Mouse (Mus musculus) hindbrain, embryonic 16.5 days (tissue): ENCODE results near the gene Tectb. TPM values are rescaled to one million over a fixed set of nuclear protein-coding genes. Genes with fewer than 3 reads are reported as not detected.

Experiments used
- ATAC-seq: fragments of 200-750 bp; cut with Nextera tagmentation; 2 replicates; pipeline ENCODE4 v1.8.0; 2017; ENCODE audit warnings: moderate TSS enrichment, moderate library complexity
- H3K27ac ChIP-seq: fragments of 300-500 bp; sonication (generic); 2 replicates; pipeline ENCODE4 v1.5.1; 2014; ENCODE audit warnings: low read depth, mild to moderate bottlenecking, control low read depth, low read length, moderate library complexity
- H3K27me3 ChIP-seq: fragments of 300-500 bp; sonication (generic); replicated peaks from 2 replicates; pipeline ENCODE4 v1.6.1; 2014; ENCODE audit warnings: low read length; ENCODE audit not compliant: control insufficient read depth, insufficient read depth
- H3K36me3 ChIP-seq: fragments of 300-500 bp; sonication (generic); 2 replicates; pipeline ENCODE4 v1.6.1; 2014; ENCODE audit warnings: mild to moderate bottlenecking, low read length, moderate library complexity, mixed read lengths; ENCODE audit not compliant: control insufficient read depth, insufficient read depth
- H3K4me1 ChIP-seq: fragments of 300-500 bp; sonication (generic); 2 replicates; pipeline ENCODE4 v1.6.1; 2014; ENCODE audit warnings: low read depth, low read length; ENCODE audit not compliant: control insufficient read depth, insufficient read depth
- H3K4me2 ChIP-seq: fragments of 300-500 bp; sonication (generic); 2 replicates; pipeline ENCODE4 v1.6.1; 2014; ENCODE audit warnings: mild to moderate bottlenecking, low read length, control low read depth, moderate library complexity
- H3K4me3 ChIP-seq: fragments of 300-500 bp; sonication (generic); 2 replicates; pipeline ENCODE4 v1.5.1; 2014; ENCODE audit warnings: mild to moderate bottlenecking, low read length, control low read depth, moderate library complexity
- H3K9ac ChIP-seq: fragments of 300-500 bp; sonication (generic); 2 replicates; pipeline ENCODE4 v1.6.1; 2014; ENCODE audit warnings: low read depth, mild to moderate bottlenecking, control low read depth, low read length, moderate library complexity
- H3K9me3 ChIP-seq: fragments of 300-500 bp; sonication (generic); 2 replicates; pipeline ENCODE4 v1.6.1; 2014; ENCODE audit warnings: mild to moderate bottlenecking, low read length, moderate library complexity; ENCODE audit not compliant: control insufficient read depth
- WGBS: fragments of 180-500 bp; shearing (Covaris S2); extraction: QIAGEN DNeasy Blood & Tissue Kit; methylation state at CpG from one replicate; pipeline ENCODE4 v1.1.7; 2014; 5-methylcytosine and 5-hydroxymethylcytosine counted together
- polyA plus RNA-seq: library from polyadenylated mRNA; unstranded; fragments of >200 nt; fragmentation: Nextera tagmentation; extraction: Ambion mirVana; gene quantifications from 2 replicates; pipeline ENCODE4 v1.2.1, GENCODE M21; 2015

The Tectb gene
- polyA plus RNA-seq, 1 experiment from 2014 or later, result not detected

- no peak for ATAC-seq
- H3K4me3 ChIP-seq, result no peak overlapping the region
- no peak overlapping the region for H3K4me2 ChIP-seq
- WGBS, result 78% methylated on average over 4 of the region's 4 CpGs
- H3K9ac ChIP-seq, result no peak overlapping the region
- H3K27ac ChIP-seq, result no peak overlapping the region
- no peaks in the 10 kb centered on the region for H3K4me1 ChIP-seq
- no peaks in the 10 kb centered on the region for H3K9me3 ChIP-seq
- no peaks in the 10 kb centered on the region for H3K27me3 ChIP-seq
- no peaks in the 10 kb centered on the region for H3K36me3 ChIP-seq
Measured at GRCm38 (mm10) chr19:55208654-55209053, 28.1 kb downstream of the Tectb start.

DNA sequence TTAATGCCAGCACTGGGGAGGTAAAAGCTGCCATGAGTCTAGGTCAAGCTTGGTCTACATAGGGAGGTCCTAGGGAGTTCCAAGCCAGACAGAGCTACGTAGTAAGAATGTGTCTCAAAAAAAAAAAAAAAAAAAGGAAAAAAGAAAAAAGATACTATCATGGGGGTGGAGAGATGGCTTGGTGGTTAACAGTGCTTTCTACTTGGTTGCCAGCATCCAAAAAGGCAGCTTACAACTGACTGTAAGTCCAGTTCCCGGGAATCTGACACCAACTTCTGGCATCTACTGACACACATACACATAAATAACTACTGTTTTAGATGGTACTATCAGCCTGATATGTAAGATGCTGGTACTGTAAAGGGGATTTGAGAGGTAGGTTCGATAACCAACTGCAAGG, 28.6 kb downstream of the Tectb start:
- H3K4me1 ChIP-seq, result no peaks in the 10 kb centered on the region
- no peak overlapping the region for H3K27ac ChIP-seq
- no peaks in the 10 kb centered on the region for H3K36me3 ChIP-seq
- H3K27me3 ChIP-seq, result no peaks in the 10 kb centered on the region
- H3K4me2 ChIP-seq, result no peak overlapping the region
- H3K9me3 ChIP-seq, result no peaks in the 10 kb centered on the region
- H3K4me3 ChIP-seq, result no peak overlapping the region
- 87% methylated on average over 3 of the region's 3 CpGs for WGBS
- no peak for ATAC-seq
- no peak overlapping the region for H3K9ac ChIP-seq

DNA sequence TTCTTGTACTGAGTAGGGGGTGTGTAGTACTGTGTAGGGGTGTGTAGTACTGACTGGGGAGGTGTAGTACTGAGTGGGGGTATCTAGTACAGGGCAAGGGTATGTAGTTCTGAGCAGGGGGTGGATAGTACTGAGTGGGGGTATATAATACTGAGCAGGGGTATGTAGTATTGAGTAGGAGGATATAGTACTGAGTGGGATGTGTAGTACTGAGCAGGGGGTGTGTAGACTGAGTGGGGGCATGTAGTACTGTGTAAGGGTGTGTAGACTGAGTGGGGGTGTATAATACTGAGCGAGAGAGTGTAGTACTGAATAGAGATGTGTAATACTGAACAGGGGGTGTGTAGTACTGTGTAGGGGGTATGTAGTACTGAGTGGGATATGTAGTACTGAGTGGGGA, 31.2 kb downstream of the Tectb start:
- H3K4me1 ChIP-seq, result no peaks in the 10 kb centered on the region
- H3K27me3 ChIP-seq, result no peaks in the 10 kb centered on the region
- H3K9ac ChIP-seq, result no peak overlapping the region
- no peak for ATAC-seq
- no peaks in the 10 kb centered on the region for H3K9me3 ChIP-seq
- no peak overlapping the region for H3K4me2 ChIP-seq
- WGBS, result 95% methylated on average over 1 of the region's 1 CpGs
- H3K36me3 ChIP-seq, result no peaks in the 10 kb centered on the region
- H3K4me3 ChIP-seq, result no peak overlapping the region
- no peak overlapping the region for H3K27ac ChIP-seq

DNA sequence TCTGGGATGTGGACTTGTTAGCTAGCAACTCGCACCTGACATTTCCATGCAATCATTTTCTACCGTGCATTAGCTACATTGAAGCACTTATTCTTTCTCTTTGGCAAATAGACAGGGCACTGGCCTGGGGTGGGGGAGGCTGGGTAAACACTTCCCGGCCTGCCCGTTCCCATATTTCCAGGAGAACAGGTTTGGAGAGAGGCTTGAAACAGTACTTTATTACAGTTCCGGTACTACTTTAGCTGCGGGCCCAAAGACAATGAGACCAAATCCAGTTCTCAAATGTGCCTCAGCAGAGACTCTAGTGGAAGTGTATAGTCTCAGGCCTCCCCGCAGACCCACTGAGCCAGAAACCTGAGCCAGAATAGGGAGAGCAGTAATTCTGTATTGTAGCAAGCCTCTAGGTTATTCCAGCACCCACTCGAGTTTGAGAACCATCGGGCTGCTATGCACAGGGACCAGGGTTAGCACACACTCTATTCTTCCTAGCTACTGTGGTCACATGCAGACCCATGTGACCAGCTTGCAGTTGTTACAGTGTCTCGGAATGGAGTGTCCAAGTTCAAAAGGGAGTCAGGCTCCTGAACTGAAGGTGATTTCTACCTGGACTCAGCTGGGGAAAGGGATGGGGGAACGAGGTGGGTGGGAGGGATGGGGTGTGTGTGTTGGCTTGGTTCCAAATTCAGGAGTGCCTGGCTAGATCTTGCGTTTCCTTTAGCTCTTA, 33.2 kb downstream of the Tectb start:
- H3K9ac ChIP-seq, result no peak overlapping the region
- H3K4me2 ChIP-seq, result no peak overlapping the region
- peaks cover 3% of the 10 kb centered on the region; the same call in 1 of the 2 replicates for H3K4me1 ChIP-seq
- no peak for ATAC-seq
- no peak overlapping the region for H3K27ac ChIP-seq
- H3K36me3 ChIP-seq, result no peaks in the 10 kb centered on the region
- 86% methylated on average over 12 of the region's 12 CpGs for WGBS
- no peak overlapping the region for H3K4me3 ChIP-seq
- H3K9me3 ChIP-seq, result no peaks in the 10 kb centered on the region
- H3K27me3 ChIP-seq, result no peaks in the 10 kb centered on the region

DNA sequence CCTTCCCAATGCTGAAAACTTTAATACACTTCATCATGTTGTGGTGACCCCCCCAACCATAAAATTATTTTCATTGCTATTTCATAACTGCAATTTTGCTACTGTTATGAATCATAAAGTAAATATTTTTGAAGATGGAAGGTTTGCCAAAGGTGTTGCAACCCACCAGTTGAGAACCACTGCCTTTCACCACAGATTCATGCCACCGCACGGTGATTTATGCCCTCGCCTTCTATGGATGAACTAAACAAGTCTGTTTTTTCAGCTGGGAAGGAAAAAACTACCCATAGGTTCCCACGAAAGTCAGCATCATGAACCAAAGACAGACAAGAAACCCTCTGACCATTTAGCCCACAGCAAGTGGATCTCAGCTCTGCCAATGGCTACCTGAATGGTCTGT, 36.3 kb downstream of the Tectb start:
- H3K4me2 ChIP-seq, result no peak overlapping the region
- no peak overlapping the region for H3K4me3 ChIP-seq
- no peaks in the 10 kb centered on the region for H3K36me3 ChIP-seq
- H3K27me3 ChIP-seq, result no peaks in the 10 kb centered on the region
- H3K4me1 ChIP-seq, result peaks cover 3% of the 10 kb centered on the region; the same call in 1 of the 2 replicates
- H3K9ac ChIP-seq, result no peak overlapping the region
- H3K27ac ChIP-seq, result no peak overlapping the region
- H3K9me3 ChIP-seq, result no peaks in the 10 kb centered on the region
- ATAC-seq, result no peak
- WGBS, result 88% methylated on average over 4 of the region's 4 CpGs

DNA sequence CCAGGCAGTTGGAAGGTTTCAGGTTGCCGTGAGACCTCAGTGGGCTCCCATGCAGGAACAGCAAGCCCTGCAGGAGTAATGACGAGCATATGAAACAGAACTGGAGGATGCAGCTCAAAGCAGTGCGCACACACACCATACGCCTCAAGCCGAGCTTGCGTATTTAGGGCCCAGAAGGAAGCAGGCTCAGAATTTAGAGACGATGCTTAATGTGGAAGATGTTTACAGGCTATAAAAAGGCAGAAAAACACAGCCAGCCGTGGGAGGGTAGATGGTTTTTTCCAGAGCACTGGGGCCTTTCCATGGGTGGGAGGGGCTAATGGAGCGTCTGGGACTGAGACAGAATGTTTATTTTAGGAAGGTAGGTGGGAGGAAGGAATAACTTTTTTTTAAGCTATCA, 36.8 kb downstream of the Tectb start:
- no peaks in the 10 kb centered on the region for H3K9me3 ChIP-seq
- no peak overlapping the region for H3K4me3 ChIP-seq
- no peak overlapping the region for H3K9ac ChIP-seq
- no peaks in the 10 kb centered on the region for H3K36me3 ChIP-seq
- WGBS, result 80% methylated on average over 9 of the region's 9 CpGs
- no peaks in the 10 kb centered on the region for H3K27me3 ChIP-seq
- no peak overlapping the region for H3K27ac ChIP-seq
- ATAC-seq, result no peak
- no peak overlapping the region for H3K4me2 ChIP-seq
- H3K4me1 ChIP-seq, result peaks cover 3% of the 10 kb centered on the region; the same call in 1 of the 2 replicates

DNA sequence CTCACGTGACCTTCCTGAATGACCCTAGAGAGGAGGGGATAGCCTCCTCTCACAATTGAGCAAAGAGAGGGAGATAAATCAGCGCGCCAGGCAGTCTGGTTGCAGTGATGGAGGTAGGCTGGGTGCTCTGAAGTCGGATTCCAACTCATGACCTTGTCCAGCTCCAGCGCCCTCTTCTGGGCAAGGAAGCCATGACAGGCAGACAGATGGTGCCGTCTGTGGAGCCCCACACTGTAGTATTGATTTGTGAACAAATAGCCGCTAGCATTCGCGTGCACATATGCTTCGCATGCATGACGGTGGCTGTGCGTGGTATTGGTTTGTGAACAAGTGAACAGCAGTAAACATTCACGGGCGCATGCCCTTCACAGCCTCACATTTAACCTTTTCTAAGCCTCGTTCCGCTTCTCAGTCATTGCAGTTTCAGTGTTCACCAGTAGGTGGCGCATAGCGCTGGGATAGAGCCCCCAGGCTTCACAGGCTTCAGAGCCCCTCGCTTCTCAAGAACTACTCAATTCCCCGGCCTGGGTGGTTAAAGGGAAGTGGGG, 37.7 kb downstream of the Tectb start:
- Histone ChIP-seq H3K9ac (peak overlapping the region; percentile 60), H3K9me3 (no peaks in the 10 kb centered on the region), H3K36me3 (no peaks in the 10 kb centered on the region), H3K27ac (no peak overlapping the region), H3K27me3 (no peaks in the 10 kb centered on the region), H3K4me3 (peak overlapping the region; percentile 38), H3K4me1 (peaks cover 3% of the 10 kb centered on the region; the same call in 1 of the 2 replicates), H3K4me2 (peak overlapping the region; percentile 62)
- 4% methylated on average over 20 of the region's 20 CpGs for WGBS
- peak; percentile 89 for ATAC-seq

DNA sequence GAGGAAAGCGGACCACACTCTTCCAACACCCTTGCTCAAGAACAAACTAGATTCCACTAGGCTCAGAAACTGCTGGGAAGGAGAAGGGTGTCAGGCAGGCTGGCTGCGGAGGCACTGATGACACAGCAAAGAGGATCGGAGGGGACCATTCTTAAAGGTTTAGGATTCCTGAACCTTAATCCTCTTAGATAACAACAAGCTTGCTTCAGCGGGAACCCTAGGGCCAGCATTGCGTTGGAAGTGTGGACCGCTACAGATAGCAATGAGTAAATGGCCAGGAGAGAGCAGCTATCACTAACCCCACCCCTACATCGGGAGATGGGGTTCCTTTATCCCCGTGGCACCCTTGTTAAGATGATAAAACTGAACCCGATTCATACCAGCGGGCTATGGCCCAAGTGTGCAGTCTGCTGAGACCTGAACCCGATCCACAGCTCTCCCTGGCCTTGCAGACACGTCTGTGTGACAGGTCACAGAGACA, 38.2 kb downstream of the Tectb start:
- Histone ChIP-seq H3K27ac (no peak overlapping the region), H3K36me3 (no peaks in the 10 kb centered on the region), H3K4me3 (peak overlapping the region; percentile 38), H3K9ac (peak overlapping the region; percentile 60), H3K4me1 (peaks cover 3% of the 10 kb centered on the region; the same call in 1 of the 2 replicates), H3K9me3 (no peaks in the 10 kb centered on the region), H3K4me2 (peak overlapping the region; percentile 62), H3K27me3 (no peaks in the 10 kb centered on the region)
- 22% methylated on average over 12 of the region's 12 CpGs for WGBS
- peak; percentile 46 for ATAC-seq

DNA sequence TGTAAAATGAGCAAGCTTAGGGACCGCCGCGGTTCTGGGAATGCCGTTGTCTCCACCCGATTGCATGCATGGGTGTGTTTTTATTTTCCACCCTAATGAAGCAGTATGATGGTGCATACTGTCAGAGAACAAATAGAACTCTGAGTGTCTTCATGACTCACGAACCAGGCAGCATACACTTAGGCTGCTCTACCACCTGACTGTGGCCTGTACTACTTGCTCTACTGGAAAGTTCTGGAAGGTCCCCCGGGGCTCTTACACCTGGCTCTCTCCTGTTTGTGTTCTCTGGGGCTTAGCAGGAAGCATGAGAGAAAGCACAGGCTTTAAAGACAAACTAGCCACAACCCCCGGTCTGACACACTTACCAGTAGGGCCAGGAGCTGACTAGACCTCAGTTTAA, 38.8 kb downstream of the Tectb start:
- H3K36me3 ChIP-seq, result no peaks in the 10 kb centered on the region
- no peaks in the 10 kb centered on the region for H3K9me3 ChIP-seq
- no peak overlapping the region for H3K9ac ChIP-seq
- 78% methylated on average over 8 of the region's 8 CpGs for WGBS
- no peak overlapping the region for H3K4me2 ChIP-seq
- peaks cover 3% of the 10 kb centered on the region; the same call in 1 of the 2 replicates for H3K4me1 ChIP-seq
- no peak overlapping the region for H3K27ac ChIP-seq
- no peak overlapping the region for H3K4me3 ChIP-seq
- ATAC-seq, result peak; percentile 12; the same call in 1 of the 2 replicates
- H3K27me3 ChIP-seq, result no peaks in the 10 kb centered on the region
